ENCODE assay signal across 21 mouse cellular contexts in genomic region chr6:39063541-39063940, GRCm38 (mm10). TPM values are rescaled to one million over a fixed set of nuclear protein-coding genes. Genes with fewer than 3 reads are reported as not detected.
DNase-seq lines count a peak whose midpoint lies in the region; ATAC-seq lines count a peak whose summit lies in the region.
"Had no signal": no experiment of that assay in that cellular context is flagged by ENCODE, and none has a peak within 500 bp of the region (broad histone marks: within the 10 kb centered on the region; RNA-seq: fewer than 3 reads in every experiment).

No protein-coding gene starts in this region.

- peak; percentile 15; the same call in 1 of the 2 replicates for ATAC-seq in common myeloid progenitor, adult 5-6 weeks (replicated peaks; ENCODE audit: low read depth, poor library complexity, severe bottlenecking)
- ATAC-seq in granulocyte monocyte progenitor cell, adult 5-6 weeks (replicated peaks; ENCODE audit: poor library complexity, severe bottlenecking), result peak; percentile 70
- ATAC-seq: activated CD4-positive, CD25-positive, alpha-beta regulatory T cell, adult 4 months; CD4-positive, CD25-positive, alpha-beta regulatory T cell, adult 4 months; Patski had no signal

- DNase-seq in 416B (ENCODE audit: low read depth), result peak; percentile 81
- DNase-seq in frontal cortex, postnatal 14 days (ENCODE audit: low spot score in 2 of 2), result no peak
- no peak for DNase-seq in retina, embryonic 14.5 days (ENCODE audit: low spot score)
- DNase-seq in right cerebral cortex, postnatal 4 days, result no peak
- DNase-seq: adrenal gland, adult 2 months; adrenal gland, adult 8-10 months; adrenal gland, postnatal 10 days; adrenal gland, postnatal 14 days; adrenal gland, postnatal 25 days; adrenal gland, postnatal 36 days; B cell, adult 2 months; cerebellum, adult 11 months; cerebellum, adult 11-12 months; cerebellum, adult 18-20 months; cerebellum, adult 2 months had no signal

RNA-seq across cellular contexts. Expression of gene Parp12, which starts 54.6 kb away (rescaled TPM):
- 8.5 and 13.7 TPM in 2 replicates for total RNA-seq in common myeloid progenitor, adult 5-6 weeks (2017)
- 1.6 and 6.7 TPM in 2 replicates for total RNA-seq in granulocyte monocyte progenitor cell, adult 5-6 weeks (2014; fragmentation: Nextera tagmentation)
- 4.3 and 4.5 TPM in 2 replicates for total RNA-seq in granulocyte monocyte progenitor cell, adult 5-6 weeks (2017)
- total RNA-seq: G1E had no signal
